Mouse (Mus musculus) E14TG2a.4 (cell line): Measurements from ENCODE around the gene Mboat1.

Experiments
- CTCF ChIP-seq: conservative IDR thresholded peaks from 2 replicates; pipeline ENCODE4 v1.5.1; 2014; ENCODE audit warnings: low read length
- NANOG ChIP-seq: IDR thresholded peaks from 2 replicates; pipeline ENCODE4 v1.6.1; 2014; ENCODE audit warnings: borderline replicate concordance, low read length, mixed read lengths

DNA sequence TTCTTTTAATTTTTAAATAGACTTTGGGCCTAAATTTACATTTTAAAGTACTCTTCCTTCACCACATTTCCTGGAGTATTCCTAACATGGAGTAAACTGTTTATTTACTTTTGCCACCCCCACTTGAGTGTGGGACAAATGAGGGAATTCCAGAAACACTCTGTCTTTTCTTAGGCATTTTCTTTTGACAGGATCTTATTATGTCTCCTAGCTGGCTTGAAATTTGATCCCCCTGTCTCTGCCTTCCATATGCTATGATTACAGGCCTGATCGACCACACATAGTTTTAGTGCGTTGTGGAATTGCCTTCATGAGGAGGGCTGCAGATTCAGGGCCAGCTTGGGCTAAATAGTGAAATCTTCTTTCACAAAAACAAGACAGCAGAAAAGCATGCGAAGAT, 85.0 kb downstream of the Mboat1 start:
- no peak for TF ChIP-seq CTCF
- no peak for TF ChIP-seq NANOG
